Mouse (Mus musculus): ENCODE measurements around the gene Cd80. TPM values are rescaled to one million over a fixed set of nuclear protein-coding genes. Genes with fewer than 3 reads are reported as not detected.
A peak's percentile ranks its signal among the peaks of the same experiment; 100 is the strongest.
"Not testable (repeated sequence)": the region's sequence is repeated elsewhere in the genome, so short reads cannot be mapped to it uniquely, and the experiment has no call there.

Gene Cd80
- polyA plus RNA-seq, 1 experiment = 0.79 TPM

DNA sequence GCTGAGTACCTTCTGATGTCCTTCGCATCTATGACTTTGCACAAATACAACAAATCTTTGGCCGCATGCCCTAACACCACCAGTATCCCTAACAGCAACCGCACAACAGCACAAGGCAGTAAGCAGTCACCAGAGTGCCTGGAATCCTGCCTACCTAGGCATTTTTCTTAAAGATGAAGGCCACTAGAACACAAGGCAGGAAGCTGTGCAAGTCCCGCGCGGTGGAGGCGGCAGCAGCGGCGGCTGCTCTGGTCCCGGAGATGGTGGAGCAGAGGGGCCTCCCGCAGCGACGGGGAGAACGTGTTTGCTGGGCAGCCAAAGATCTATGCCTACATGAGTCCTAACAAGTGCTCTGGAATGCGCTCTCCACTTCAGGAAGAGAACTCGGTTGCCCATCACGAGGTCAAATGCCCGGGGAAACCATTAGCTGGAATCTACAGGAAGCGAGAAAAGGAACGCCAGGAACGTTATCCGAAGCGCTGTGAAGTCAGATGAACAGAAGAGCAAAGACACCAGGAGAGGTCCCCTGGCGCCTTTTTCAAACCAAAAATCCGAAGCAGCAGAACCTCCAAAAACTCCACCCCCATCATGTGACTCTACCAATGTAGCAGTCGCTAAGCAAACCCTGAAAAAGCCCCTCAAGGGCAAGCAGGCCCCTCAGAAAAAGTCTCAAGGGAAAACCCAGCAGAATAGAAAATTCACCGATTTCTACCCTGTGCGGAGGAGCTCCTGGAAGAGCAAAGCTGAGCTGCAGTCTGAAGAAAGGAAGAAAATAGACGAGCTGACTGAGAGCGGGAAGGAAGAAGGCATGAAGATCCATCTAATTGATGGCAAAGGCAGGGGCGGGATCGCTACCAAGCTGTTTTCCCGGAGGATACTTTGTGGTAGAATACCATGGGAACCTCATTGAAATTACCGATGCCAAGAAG is 21.2 kb downstream of the Cd80 start:
- TF ChIP-seq POLR2A (IDR thresholded peaks at IDR 0.05; ENCODE audit: extremely low read depth, insufficient read depth, low read length) = no peak
- no peak for TF ChIP-seq CTCF (IDR thresholded peaks at IDR 0.05; ENCODE audit: extremely low read depth, insufficient read depth, low read length)
- Histone ChIP-seq H3K4me1 (ENCODE audit: control insufficient read depth, insufficient read depth, low read length) (no peaks in the 10 kb centered on the region), H3K4me3 (ENCODE audit: insufficient read depth, low read length) (peak overlapping the region; percentile 45), H3K27ac (ENCODE audit: insufficient read depth, low read length) (no peak overlapping the region)

DNA sequence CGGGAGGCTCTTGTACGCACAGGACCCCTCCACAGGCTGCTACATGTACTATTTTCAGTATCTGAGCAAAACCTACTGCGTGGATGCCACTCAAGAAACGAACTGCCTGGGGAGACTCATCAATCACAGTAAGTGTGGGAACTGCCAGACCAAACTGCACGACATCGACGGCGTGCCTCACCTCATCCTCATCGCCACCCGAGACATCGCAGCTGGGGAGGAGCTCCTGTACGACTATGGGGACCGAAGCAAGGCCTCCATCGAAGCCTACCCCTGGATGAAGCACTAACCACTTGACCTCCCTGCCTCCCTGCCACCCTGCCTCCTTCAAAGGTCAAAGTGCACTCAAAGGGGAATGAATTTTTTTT is 21.9 kb downstream of the Cd80 start:
- peak overlapping the region; percentile 45; the same call in 1 of the 2 replicates for H3K4me3 ChIP-seq (ENCODE audit: insufficient read depth, low read length)
- H3K4me1 ChIP-seq (ENCODE audit: control insufficient read depth, insufficient read depth, low read length); H3K27ac ChIP-seq (ENCODE audit: insufficient read depth, low read length): not testable (repeated sequence)

DNA sequence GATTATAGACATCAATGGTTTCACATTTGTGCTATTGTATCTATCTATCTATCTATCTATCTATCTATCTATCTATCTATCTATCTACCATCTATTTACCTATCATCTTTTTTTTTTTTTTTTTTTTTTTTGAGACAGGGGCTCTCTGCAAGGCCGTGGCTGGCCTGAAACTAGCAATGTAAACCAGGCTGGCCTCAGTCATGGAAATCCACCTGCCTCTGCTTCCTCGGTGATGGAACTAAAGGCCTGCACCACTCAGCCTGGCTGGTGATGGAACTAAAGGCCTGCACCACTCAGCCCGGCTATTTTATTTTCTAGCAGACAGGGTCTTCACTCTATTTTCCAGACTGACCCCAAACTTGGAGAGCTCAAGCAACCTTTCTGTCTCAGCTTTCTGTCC is 22.9 kb downstream of the Cd80 start:
- Histone ChIP-seq H3K4me1 (ENCODE audit: control insufficient read depth, insufficient read depth, low read length) (no peaks in the 10 kb centered on the region), H3K4me3 (ENCODE audit: insufficient read depth, low read length) (no peak overlapping the region), H3K27ac (ENCODE audit: insufficient read depth, low read length) (no peak overlapping the region)
- TF ChIP-seq POLR2A (IDR thresholded peaks at IDR 0.05; ENCODE audit: extremely low read depth, insufficient read depth, low read length) = no peak
- no peak for TF ChIP-seq CTCF (IDR thresholded peaks at IDR 0.05; ENCODE audit: extremely low read depth, insufficient read depth, low read length)

DNA sequence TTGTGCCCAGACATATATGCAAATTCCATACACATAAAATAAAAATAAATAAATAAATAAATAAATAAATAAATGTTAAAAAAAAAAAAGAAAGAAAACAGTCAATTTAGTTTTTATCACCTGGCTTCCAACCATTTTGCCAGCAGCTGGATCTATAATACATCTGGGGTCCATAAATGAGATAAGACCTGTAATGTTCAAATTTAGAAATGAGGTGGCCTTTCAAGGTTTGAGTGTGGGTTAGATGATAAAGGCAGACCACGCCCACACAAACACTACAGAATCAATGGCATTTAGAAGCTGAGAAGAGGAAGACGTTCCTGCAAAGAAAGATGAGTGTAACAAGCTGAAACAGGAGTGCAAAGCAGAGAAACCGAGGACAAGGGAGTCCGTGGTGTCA is 26.0 kb downstream of the Cd80 start:
- Histone ChIP-seq H3K4me3 (ENCODE audit: insufficient read depth, low read length) (no peak overlapping the region), H3K4me1 (ENCODE audit: control insufficient read depth, insufficient read depth, low read length) (no peaks in the 10 kb centered on the region), H3K27ac (ENCODE audit: insufficient read depth, low read length) (no peak overlapping the region)
- no peak for TF ChIP-seq CTCF (IDR thresholded peaks at IDR 0.05; ENCODE audit: extremely low read depth, insufficient read depth, low read length)
- no peak for TF ChIP-seq POLR2A (IDR thresholded peaks at IDR 0.05; ENCODE audit: extremely low read depth, insufficient read depth, low read length)

DNA sequence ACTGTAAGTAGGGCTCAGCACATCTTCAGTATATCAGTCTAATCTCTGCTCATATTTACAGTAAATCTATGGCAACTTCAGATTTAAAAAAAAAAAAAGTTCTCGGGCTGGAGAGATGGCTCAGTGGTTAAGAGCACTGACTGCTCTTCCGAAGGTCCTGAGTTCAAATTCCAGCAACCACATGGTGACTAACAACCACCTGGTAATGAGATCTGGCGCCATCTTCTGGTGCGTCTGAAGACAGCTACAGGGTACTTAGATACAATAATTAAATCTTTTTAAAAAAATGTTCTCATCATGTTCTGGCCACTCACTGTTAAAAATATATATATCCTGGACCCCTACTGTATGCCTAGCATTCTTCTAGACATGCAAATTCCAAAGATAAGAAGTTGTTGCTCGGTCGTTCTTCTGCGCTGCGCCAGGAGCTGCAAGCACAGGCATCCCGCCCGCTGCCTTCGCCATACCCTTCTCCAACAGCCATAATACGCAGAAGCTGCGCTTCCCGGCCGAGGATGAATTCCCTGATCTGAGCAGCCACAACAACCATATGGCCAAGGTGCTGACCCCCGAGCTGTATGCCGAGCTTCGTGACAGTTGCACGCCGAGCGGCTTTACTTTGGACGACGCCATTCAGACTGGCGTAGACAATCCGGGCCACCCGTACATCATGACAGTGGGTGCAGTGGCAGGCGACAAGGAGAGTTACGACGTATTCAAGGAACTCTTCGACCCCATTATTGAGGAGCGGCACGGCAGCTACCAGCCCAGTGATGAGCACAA is 27.6 kb downstream of the Cd80 start:
- Histone ChIP-seq H3K4me3 (ENCODE audit: insufficient read depth, low read length) (no peak overlapping the region), H3K4me1 (ENCODE audit: control insufficient read depth, insufficient read depth, low read length) (no peaks in the 10 kb centered on the region), H3K27ac (ENCODE audit: insufficient read depth, low read length) (no peak overlapping the region)
- no peak for TF ChIP-seq POLR2A (IDR thresholded peaks at IDR 0.05; ENCODE audit: extremely low read depth, insufficient read depth, low read length)
- TF ChIP-seq CTCF (IDR thresholded peaks at IDR 0.05; ENCODE audit: extremely low read depth, insufficient read depth, low read length) = peak; percentile 34; the same call in 1 of the 2 replicates

DNA sequence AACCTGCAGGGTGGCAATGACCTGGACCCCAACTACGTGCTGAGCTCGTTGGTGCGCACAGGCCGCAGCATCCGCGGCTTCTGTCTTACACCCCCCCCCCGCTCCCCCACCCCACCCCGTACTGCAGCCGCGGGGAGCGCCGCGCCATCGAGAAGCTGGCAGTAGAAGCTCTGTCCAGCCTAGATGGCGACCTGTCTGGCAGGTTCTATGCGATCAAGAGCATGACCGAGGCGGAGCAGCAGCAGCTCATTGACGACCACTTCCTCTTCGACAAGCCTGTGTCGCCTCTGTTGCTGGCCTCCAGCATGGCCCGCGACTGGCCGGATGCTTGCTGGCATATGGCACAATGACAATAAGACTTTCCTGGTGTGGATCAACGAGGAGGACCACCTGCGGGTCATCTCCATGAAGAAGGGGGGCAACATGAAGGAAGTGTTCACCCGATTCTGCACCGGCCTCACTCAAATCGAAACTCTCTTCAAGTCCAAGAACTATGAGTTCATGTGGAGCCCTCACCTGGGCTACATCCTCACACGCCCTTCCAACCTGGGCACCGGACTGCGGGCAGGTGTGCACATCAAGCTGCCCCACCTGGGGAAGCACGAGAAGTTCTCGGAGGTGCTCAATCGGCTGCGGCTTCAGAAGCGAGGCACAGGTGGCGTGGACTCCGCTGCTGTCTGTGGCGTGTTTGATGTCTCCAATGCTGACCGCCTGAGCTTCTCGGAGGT is 28.4 kb downstream of the Cd80 start:
- no peak for TF ChIP-seq CTCF (IDR thresholded peaks at IDR 0.05; ENCODE audit: extremely low read depth, insufficient read depth, low read length)
- TF ChIP-seq POLR2A (IDR thresholded peaks at IDR 0.05; ENCODE audit: extremely low read depth, insufficient read depth, low read length) = no peak
- no peak overlapping the region for H3K27ac ChIP-seq (ENCODE audit: insufficient read depth, low read length)
- no peaks in the 10 kb centered on the region for H3K4me1 ChIP-seq (ENCODE audit: control insufficient read depth, insufficient read depth, low read length)
- no peak overlapping the region for H3K4me3 ChIP-seq (ENCODE audit: insufficient read depth, low read length)

DNA sequence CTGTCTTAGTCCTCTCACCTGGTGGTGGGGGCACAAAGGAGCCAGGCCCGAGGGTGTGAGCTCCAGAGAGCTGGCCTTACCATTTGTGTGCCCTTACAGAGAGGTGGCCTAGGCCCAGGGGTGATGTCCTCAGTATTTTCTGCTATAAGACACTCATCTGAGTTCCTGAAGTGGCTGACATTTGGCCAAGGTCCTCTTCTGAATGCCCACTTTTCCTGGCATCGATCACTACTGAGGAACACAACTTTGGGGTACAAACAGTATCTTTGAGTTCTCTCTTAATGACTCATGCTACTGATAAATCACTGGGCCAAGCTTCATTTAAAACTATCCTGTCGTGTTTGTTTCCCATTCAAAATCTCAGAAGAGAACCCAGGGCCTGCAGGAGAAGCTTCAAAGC is 37.2 kb downstream of the Cd80 start:
- TF ChIP-seq CTCF (IDR thresholded peaks at IDR 0.05; ENCODE audit: extremely low read depth, insufficient read depth, low read length) (no peak), POLR2A (IDR thresholded peaks at IDR 0.05; ENCODE audit: extremely low read depth, insufficient read depth, low read length) (no peak)
- Histone ChIP-seq H3K27ac (ENCODE audit: insufficient read depth, low read length) (no peak overlapping the region), H3K4me3 (ENCODE audit: insufficient read depth, low read length) (no peak overlapping the region), H3K4me1 (ENCODE audit: control insufficient read depth, insufficient read depth, low read length) (no peaks in the 10 kb centered on the region)

DNA sequence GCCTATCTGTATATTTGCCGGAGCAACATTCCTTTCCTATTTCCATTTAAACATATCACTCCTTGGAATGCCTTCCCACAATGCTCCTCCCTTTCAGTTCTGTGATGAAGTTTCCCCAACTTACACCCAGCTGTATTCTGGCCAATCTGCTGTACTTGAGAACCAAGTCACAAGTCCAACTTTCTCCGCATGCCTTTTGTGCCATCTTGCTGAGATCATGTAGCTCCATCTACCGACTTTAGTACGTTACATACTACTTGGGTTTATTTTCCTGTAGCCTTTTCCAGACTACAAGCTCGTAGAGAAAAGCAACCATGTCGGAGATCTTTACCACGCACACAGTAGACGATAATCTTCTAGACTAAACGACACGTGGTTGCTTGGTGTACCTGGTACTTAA is 38.5 kb downstream of the Cd80 start:
- H3K4me3 ChIP-seq (ENCODE audit: insufficient read depth, low read length) = no peak overlapping the region
- no peak overlapping the region for H3K27ac ChIP-seq (ENCODE audit: insufficient read depth, low read length)
- no peak for TF ChIP-seq POLR2A (IDR thresholded peaks at IDR 0.05; ENCODE audit: extremely low read depth, insufficient read depth, low read length)
- H3K4me1 ChIP-seq (ENCODE audit: control insufficient read depth, insufficient read depth, low read length) = no peaks in the 10 kb centered on the region

DNA sequence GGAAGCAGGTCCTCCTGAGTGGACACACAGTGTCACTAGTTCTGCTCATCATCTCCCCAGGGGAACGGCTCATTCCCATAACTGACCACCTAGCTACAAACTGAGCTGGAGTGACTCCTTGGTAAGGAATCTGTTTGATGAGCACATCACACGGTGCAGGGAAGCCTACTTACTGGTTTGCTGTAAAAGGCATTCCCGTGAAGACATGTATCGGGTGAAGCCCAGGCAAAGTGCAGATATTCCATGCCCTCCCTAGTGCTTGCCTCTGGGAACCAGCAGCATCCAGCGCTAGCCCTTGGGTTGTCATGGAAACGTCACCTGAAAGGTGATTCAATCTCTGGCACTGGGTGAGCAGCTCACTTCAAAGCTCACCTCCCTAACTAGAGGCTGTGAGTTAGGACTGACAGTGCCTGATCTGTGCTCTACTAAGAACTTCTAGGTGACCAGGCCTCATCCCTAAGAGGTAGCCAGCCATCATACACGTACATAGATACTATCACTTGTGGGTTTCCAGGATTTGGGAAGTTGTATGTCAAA is 41.3 kb downstream of the Cd80 start:
- no peak overlapping the region for H3K27ac ChIP-seq (ENCODE audit: insufficient read depth, low read length)

More for the DNA sequence above, 41.3 kb downstream of the Cd80 start:
- TF ChIP-seq CTCF (IDR thresholded peaks at IDR 0.05; ENCODE audit: extremely low read depth, insufficient read depth, low read length) (no peak), POLR2A (IDR thresholded peaks at IDR 0.05; ENCODE audit: extremely low read depth, insufficient read depth, low read length) (no peak)
- no peak overlapping the region for H3K4me3 ChIP-seq (ENCODE audit: insufficient read depth, low read length)
- no peaks in the 10 kb centered on the region for H3K4me1 ChIP-seq (ENCODE audit: control insufficient read depth, insufficient read depth, low read length)

Data from cortical plate, adult 2 months (tissue).